Mouse (Mus musculus) adrenal gland, postnatal 14 days (tissue): ENCODE data around the gene Apoa4. TPM values are rescaled to one million over a fixed set of nuclear protein-coding genes. Genes with fewer than 3 reads are reported as not detected.

Experiments used
- DNase-seq: peaks from one replicate; pipeline ENCODE4 v3.0.0; 2021; ENCODE audit warnings: mixed read lengths
- long read RNA-seq, 2 experiments: library from polyadenylated mRNA; stranded (forward); transcript quantifications; one replicate each; pipeline ENCODE4 v2.0.0; 2021
- total RNA-seq: library from RNA; stranded (reverse); gene quantifications from 2 replicates; pipeline ENCODE4 v1.2.3, GENCODE M21; 2021

The Apoa4 gene
- total RNA-seq, result 0.86 and 4.1 TPM in 2 replicates
- long read RNA-seq, experiment 1, partial matches to known transcripts, result 0 of 2 reads
- long read RNA-seq, experiment 1, other reads (novel, unspliced or antisense), result 1 of 2 reads
- long read RNA-seq, experiment 2, partial matches to known transcripts, result 0 of 6 reads
- long read RNA-seq, experiment 2, other reads (novel, unspliced or antisense), result 3 of 6 reads

DNA sequence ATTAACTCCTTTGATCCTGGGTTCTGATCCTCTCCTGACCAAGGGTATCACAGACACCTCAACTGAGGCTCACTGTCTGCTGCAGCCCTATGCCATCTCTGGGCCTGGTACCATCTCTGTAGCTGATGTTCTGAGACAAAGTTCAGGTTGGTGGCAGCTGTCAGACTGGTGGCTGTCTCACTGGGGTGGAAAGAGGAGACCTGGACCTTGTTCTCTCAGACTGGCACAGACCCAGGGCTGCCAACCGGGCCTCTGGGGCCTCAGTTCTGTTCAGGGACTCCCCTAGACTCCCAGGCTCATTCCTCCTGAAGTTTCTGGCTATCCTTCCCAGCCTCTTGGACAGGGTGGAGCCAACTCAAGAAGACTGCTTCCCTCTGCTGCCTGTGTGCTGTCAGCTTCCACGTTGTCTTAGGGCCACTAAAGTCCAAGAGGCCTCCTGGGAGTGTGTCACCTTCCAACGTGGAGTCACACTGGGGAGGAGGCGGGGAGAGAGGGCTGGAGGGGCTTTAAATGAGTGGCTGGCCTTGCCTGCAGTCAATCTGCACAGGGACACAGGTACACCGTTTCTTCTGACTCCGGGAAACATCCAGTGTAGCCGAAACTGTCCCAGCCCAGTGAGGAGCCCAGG, at the start of gene Apoa4:
Gene Apoa4 (plus strand): TSS at position 171 of the 628 bp plus-strand sequence.
- no peak for DNase-seq

- DNase-seq, result no peak
Observed at GRCm38 (mm10) chr9:46191234-46191633, 49.3 kb upstream of the Apoa4 start.

GRCm38 (mm10) chr9:46191644-46192043, 48.9 kb upstream of the Apoa4 start:
- peak; percentile 40 for DNase-seq

DNA sequence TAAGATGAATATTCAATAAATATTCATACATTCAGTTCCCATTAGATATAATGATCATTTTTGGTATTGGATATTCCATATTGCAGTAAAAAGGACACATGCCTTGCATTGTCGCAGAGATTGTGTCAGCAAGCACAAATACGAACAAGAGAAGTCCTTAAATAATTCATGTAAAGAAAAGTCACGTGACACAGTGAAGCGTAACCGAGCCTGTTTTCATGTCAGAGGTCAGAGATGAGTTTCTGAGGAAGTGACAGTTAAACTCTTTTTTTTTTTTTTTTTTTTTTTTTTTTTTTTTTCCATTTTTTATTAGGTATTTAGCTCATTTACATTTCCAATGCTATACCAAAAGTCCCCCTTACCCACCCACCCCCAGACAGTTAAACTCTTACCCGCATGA, 47.9 kb upstream of the Apoa4 start:
- no peak for DNase-seq

GRCm38 (mm10) chr9:46194809-46195208, 45.7 kb upstream of the Apoa4 start:
- no peak for DNase-seq

DNA sequence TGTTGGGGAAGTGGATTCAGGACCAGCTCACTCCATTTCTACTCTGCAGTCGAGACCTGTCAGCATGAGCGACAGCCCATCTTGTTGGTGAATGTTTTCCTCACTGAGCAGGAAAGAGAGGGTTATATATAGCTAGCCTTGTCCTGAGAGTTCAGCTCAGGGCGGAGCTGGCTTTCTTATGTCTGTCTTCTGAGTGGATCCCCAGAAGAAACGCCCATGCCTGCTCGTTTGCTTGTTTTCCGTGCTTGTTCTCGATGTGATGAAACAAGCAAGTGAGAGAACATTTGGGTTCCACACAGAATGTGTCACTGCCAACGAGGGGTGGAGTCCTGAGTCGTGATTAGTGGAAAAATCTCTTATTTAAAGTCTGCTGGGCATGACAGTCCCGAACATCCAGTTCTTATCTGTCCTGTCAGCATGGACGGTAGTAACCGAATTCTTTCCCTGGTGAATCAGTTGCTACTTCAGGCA, 43.8 kb upstream of the Apoa4 start:
- DNase-seq, result peak; percentile 51

GRCm38 (mm10) chr9:46198461-46198860, 42.0 kb upstream of the Apoa4 start:
- DNase-seq, result no peak

DNA sequence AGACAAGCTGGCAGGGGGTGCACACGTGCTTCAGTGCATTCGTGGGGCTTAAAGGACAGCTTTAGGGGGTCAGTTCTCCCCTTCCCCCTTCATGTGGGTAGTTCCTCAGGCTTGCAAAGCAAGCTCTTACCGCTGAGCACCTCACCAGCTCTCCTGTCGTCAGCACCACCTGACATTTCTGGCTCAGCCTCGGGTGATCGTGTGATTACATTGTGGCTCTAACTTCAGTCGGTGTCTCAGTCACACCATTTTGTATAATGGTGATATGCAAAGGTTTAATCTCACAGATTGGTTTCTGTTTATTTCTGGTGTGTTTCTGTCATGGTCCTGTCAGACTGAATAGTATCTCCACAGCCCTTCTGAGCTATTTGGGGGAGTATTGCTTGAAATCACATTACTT, 41.6 kb upstream of the Apoa4 start:
- no peak for DNase-seq

DNA sequence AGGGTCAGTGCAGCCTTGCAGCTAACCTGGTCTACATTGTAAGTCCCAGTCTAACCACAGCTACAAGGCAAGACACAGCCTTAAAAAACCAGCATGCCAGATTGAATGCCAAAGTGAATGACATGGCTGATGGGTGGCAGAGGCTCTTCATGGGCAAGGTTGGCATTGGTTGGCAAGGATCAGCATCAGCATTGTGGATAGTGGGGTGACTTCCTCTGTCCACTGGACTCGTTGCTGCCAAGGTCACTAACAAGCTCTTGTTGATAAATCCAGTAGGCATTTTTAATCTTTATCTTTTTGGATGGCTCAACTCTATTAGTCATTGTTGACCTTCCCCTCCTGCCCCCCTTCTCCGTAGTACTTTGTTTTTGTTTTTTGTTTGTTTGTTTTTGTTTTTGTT, 40.9 kb upstream of the Apoa4 start:
- peak; percentile 62 for DNase-seq

GRCm38 (mm10) chr9:46206834-46207500, 33.5 kb upstream of the Apoa4 start:
- no peak for DNase-seq

- no peak for DNase-seq
Observed at GRCm38 (mm10) chr9:46207501-46207869, 33.0 kb upstream of the Apoa4 start.

DNA sequence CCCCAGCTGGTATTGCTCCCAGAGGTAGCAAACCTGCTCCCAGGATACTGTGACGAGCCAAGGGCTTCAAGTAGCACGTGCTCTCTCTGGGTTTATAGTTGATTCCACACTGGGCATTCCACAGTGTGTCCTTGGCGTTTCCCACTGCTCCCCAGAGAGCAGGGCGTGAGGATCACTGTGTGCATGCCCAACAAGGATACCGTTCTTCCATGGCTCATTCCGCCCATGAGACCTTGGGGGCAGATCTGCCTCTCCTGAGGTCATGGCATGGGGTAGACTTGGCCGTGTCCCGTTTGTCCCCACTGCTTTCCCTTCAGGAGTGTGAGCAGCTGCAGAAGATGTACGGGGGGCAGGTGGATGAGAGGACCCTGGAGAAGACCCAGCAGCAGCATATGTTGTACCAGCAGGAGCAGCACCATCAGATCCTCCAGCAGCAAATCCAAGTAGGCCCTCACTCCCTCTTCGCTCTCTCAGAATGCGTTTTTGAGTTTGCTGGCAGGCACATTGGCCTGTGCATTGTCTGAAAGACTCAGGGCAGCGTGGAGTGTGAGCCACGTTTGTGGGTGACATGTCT, 32.0 kb upstream of the Apoa4 start:
- DNase-seq, result peak; percentile 75

- no peak for DNase-seq
Observed at GRCm38 (mm10) chr9:46210473-46210872, 30.0 kb upstream of the Apoa4 start.

DNA sequence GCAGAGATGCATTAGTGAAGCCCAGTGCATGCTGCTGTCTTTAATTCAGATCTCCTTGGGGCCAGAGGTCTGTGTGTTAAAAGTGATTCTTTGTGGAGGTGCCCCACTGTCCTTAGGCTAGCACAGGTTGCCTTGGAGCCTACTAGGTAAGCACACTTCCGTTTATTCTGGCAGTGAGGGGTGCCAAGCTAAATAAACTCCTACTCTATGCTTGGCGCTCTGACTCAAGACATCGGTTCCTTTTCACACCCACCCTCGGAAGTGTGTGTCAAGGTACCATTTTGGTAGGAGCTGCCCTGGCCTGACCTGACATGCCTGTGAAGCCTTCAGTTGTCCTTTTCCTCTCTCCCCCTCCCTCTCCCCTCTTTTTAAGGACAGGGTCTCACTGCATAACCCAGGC, 26.2 kb upstream of the Apoa4 start:
- no peak for DNase-seq

GRCm38 (mm10) chr9:46214946-46215337, 25.6 kb upstream of the Apoa4 start:
- DNase-seq, result no peak

- peak; percentile 61 for DNase-seq
Observed at GRCm38 (mm10) chr9:46215338-46216322, 24.9 kb upstream of the Apoa4 start.

DNA sequence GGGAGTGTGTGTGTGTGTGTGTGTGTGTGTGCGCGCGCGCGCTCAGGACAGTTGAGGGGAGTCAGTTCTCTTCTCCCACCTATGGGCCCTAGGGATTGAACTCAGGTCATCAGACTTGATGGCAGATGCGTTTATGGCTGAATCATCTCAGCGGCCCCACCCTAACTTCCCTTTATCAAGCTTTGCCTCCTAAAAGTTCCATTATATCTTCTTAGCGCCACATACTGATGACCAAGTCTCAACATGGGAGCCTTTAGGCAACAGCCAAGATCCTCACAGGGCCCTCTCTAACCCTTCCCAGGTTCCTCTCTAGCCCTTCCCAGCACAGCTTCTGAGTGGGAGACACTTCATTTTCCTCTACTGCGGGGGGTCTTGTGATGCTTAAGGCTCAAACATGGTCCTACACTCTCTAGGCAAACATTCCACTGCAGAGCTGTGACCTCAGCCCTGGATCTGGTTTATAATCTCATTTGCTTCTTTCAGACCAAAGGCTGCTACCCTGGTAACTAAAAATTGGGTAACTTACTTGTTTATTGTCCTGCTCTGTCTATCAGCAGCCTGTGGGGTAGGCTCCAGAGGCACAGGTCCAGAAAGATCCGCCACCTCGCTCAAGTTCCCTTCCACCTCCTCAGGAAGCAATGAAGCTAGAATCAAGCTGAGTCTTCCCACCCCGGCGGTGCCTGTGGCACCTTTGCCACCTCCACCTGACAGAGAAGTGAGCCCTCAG, 23.6 kb upstream of the Apoa4 start:
- DNase-seq, result no peak

DNA sequence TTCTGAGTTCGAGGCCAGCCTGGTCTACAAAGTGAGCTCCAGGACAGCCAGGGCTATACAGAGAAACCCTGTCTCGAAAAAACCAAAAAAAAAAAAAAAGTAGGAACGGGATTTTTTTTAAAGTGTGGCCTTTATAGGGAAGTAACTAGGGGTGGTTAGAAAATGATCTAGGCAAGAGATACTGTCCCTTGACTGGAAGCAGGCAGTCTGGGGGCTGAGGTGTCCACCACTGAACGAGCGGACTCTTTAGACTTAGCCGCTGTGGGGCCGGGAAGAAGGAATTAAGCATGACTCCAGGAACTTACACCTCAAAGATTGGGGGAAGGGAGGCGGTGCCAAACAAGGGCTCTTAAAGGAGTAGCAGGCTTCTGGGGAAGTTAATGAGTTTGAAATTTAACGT, 22.3 kb upstream of the Apoa4 start:
- DNase-seq, result no peak

DNA sequence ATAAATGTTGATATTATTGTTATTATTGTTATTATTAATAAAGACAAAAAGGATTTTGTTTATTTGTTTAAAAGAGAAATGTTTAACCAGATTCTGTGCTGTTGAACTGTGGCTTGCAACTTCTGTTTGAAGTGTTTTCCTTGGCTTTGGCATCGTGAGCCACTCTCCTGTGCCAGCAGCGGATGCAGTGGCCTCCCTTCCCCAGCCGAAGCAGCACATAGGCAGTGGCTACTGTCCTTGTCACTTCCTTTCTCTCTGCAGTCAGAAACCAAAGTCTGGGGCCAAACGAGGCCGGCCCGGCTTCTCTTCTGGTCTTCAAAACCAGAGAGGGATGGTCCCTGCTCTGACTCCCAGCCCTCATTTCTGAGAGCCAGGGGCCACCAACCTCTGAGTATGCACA, 17.4 kb upstream of the Apoa4 start:
- no peak for DNase-seq

DNA sequence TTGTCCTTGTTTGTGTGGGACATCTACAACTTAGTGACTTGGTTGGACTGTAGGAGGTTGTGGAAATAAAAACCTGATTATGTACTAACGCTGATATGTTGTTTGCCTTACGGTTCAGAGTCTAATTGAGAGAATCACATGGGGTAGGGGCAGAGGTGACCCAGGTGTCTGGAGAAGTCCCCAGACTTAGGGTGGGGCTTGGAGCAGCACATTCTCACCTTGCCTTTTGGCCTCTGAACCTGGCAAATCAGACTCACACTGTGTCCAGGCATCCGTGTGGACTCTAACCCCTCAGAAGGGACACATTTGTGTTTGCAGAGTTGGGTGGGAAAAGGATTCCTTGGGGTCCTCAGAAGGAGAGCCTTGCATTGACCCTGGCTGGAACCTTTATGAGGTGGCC, 16.4 kb upstream of the Apoa4 start:
- no peak for DNase-seq

GRCm38 (mm10) chr9:46224945-46225660, 15.4 kb upstream of the Apoa4 start:
- DNase-seq, result no peak
